Mouse (Mus musculus): ENCODE data around the gene Nrtn.
A peak's percentile ranks its signal among the peaks of the same experiment; 100 is the strongest.

The Nrtn gene

DNA sequence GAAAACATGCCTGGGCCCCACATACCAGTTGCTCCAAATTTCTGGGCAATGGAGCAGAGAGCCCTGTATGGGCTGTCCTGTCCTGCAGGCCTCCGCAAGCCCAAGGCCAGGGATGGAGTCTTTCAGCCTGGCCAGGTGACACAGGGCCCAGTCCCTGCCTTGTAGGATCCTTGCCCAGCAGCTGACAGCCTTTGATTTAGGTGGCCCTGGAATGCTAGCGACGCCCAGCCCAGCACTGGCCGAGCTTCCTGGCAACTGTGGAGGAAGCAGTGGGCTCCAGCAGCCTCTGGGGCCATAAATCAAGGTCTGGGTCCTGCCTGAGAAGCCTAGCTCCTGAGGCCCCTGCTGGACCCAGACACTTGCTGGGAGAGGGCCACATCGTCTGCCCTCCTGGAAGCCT lies 34.9 kb downstream of the Nrtn start:
- DNase-seq (ENCODE audit: low read depth, low spot score): no peak

DNA sequence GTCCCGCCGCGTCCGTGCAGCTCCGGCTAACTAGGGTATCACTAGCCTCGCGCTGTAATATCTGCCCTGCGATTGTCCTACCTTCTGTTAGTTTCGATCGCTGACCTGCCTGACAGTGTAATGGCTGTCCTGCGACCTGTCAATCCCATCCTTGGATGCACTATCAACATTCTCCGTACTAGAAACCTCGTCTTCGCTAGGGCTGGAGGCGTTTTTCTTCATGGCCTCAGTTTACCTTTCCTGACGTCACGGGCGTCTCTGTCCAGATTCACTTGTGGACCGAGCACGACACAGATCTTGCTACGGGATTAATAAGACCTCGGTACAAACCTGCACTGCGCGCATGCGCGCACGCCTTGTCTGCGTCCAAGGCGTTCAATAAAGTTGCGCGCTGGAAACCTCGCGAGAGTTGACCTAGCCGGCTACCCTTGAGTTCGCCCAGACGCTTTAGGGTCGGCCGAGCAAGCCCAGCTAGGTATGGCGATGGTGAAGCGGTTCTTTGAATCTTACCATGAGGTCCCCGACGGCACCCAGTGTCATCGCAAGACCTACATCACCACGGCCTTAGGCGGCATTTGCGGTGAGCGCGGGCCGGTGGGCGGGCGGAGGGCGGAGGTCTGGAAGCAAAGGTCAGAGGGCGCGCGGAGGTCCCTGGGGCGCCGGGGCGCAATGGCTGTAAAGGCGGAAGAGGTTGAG lies 39.8 kb downstream of the Nrtn start, which contains the start of the genes Ndufa11 and Vmac:
Gene Ndufa11 (plus strand): TSS at position 405 of the 696 bp plus-strand sequence.
Gene Vmac (minus strand): TSS at position 660 of the 696 bp plus-strand sequence.
- DNase-seq (ENCODE audit: low read depth, low spot score): peak; percentile 97

DNA sequence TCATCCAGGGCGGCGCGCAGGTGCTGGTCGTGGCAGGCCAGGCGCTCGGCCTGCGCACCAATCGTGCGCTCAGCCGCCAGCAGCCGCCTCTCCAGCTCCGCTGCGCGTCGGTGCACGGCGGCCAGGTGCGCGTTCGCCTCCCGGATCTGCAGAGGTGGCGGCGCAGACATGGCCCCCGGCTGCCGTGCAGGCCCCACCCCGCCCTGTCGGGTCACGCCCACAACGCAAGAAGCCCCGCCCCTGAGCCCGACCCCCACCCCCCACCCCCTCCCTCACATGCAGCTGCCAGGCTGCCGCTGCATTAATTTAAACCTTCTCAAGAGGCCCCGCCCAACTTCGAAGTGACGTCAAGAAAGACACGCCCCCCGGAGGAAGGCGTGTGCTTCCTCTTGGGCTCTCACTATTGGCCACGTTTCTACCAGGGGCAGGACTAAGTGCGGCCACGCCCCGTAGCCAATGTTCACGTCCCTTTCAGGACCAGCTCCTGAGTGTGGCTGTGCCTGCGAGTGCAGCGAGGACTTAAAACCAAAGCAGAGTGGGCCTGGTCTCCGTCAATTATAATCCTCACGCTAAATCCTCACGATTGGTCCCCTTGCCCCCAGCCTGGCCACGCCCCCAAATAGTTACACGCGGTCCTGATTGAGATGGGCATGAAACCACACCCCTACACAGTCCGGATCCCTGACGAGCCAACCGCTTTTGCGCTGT lies 40.5 kb downstream of the Nrtn start:
- peak; percentile 99 for DNase-seq (ENCODE audit: low read depth, low spot score)

DNA sequence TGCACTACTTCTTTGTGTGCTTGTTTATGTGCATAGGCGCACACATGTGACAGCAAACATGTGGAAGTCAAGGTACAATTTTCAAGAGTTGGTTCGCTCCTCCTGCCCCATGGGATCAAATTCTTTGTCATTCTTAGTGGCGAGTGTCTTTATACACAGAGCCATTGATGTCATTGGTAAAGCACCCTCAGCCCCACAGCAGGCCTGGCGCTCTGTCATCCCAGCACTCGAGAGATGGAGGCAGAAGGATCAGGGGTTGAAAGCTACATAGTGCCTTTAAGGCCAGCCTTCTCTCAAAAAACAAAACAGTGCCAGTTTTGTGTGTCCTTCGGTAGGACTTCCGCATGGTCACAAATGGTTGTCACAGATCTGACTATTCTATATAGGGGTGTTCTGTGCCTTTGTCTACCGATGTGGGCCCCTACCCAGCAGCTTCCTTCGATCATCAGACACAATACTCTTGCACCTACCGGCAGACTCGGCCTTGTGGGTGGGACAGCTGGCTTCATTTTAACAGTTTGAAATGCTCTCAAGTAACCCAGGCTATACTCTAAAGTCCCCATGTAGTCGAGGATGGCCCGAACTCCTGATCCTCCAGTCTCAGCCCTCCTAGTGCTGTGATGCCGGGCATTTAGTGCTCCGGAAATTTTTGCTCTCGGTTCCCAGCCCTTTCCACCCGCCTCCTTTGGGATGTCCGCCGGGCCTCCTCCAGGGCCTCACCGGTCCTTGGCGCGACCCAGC lies 41.2 kb downstream of the Nrtn start:
- DNase-seq (ENCODE audit: low read depth, low spot score): peak; percentile 19

DNA sequence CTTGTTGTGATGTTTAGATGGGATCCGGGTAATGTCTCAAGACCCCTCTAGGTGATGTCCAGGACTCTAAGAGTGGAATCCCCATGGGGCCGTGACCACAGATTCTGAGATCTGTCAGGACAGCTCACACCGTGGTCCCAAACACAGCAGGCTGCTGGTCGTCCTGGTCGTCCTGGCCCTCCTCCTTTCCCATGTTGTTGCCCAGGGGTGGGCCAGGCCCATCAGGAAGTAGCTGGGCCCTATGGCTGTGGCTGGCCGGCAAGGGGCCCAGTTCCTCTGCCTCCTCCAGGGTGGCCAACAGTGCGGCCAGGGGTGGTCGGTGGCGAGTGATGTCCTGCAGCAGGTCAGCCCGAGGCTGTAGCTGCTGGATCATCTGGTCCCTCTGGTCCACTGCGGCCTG lies 42.0 kb downstream of the Nrtn start:
- DNase-seq (ENCODE audit: low read depth, low spot score): no peak

DNA sequence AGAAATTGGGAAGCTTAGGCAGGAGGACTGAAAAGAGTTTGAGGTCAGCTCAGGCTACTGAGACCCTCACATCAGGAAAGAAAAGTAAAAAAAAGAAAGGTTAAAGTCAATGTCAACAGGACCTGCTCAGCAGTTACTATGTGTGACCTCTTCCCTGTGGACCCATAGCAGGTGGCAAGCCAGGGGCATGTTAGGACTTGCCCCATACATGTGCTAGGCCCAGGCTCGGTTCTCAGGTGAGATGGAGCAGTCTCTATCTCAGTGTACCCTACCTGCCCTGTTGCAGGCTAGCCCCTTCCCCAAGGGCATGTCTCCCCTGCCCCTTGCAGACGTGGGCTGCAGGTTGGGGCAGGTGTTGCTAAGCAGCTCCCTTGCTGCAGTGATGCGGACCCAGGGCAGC lies 47.6 kb downstream of the Nrtn start:
- DNase-seq (ENCODE audit: low read depth, low spot score): no peak

DNA sequence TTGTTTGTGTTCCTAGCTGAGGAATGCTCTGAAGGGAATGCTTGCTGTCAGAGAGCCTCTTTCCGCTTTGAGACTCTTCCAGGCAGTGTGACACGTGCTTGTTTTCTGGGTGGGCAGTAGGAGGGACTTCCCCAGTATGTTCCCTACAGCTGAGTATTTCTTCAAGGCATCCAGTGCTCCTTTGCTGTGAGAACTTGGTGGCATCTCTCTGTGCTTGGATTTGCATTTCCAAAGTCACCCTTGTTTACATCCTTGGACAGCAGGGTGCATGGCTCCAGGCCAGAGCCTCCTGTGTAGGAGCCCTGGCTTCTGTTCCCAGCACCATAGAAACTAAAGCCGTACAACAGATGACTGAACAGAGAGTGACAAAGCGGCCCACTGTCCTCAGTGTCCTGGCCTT lies 48.6 kb downstream of the Nrtn start:
- no peak for DNase-seq (ENCODE audit: low read depth, low spot score)

DNA sequence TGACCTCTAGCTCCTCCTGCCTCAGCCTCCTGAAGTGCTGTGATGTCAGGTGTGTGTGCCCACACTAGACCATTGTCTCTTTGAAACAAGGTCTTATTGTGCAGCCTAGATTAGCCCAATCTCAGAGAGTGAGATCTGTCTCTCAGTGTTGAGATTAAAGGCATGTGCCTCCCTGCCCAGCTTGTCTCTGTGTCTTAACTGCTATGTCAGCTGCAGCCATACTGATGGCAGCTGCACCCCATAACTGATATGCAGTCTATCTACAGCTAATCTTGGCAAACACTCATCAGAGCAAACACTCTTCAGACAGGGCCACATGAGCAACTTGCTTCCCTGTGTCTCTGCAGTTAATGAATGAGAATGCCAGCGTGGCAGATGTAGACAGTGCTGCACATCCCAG lies 50.8 kb downstream of the Nrtn start:
- DNase-seq (ENCODE audit: low read depth, low spot score): no peak

DNA sequence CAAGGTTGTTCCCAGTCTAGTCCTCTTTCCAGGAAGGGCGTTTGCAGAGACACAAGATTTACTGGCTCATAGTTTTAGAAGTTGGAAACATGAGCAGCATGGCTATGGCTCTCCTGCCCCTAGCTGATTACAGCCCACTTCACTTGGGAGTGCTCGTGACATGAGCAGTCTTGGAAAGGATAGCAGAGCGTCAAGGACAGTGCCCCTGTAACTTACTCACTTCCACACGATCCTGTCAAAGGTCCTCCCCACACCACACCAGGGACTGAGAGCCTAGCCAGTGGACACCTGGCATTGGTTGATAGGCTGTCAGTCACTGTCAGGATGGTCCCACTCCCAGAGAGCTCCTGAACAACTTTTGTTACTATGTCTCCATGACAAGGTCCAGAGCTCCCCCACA lies 54.3 kb downstream of the Nrtn start:
- DNase-seq (ENCODE audit: low read depth, low spot score): no peak
